Mouse (Mus musculus) brown adipose tissue, adult 24 weeks (tissue): ENCODE results near the gene Naalad2. TPM values are rescaled to one million over a fixed set of nuclear protein-coding genes. Genes with fewer than 3 reads are reported as not detected.

ENCODE experiments used
- H3K27ac ChIP-seq: fragments of 200-500 bp; replicated peaks from 2 replicates; pipeline ENCODE4 v1.5.1; 2012; ENCODE audit warnings: low read depth, mild to moderate bottlenecking, low read length
- H3K4me1 ChIP-seq: fragments of 200-500 bp; 2 replicates; pipeline ENCODE4 v1.6.1; 2012; ENCODE audit warnings: low read length, mixed read lengths; ENCODE audit not compliant: control insufficient read depth, insufficient read depth, insufficient read length
- H3K4me3 ChIP-seq: fragments of 200-500 bp; 2 replicates; pipeline ENCODE4 v1.5.1; 2012; ENCODE audit warnings: low read depth, mild to moderate bottlenecking, low read length, moderate library complexity; ENCODE audit not compliant: insufficient read depth
- polyA plus RNA-seq: library from polyadenylated mRNA; stranded (reverse); fragments of >200 nt; gene quantifications from 2 replicates; pipeline ENCODE4 v1.2.4, GENCODE M21; 2012; ENCODE audit not compliant: missing spikeins, insufficient read depth, insufficient read length

Gene Naalad2
- polyA plus RNA-seq, 1 experiment: 3.8 TPM

- H3K4me1 ChIP-seq: no peaks in the 10 kb centered on the region
- H3K4me3 ChIP-seq: no peak overlapping the region
- no peak overlapping the region for H3K27ac ChIP-seq
These were observed 126.0 kb downstream of the Naalad2 start for GRCm38 (mm10) chr9:18276844-18277243.

- H3K27ac ChIP-seq: no peak overlapping the region
- no peaks in the 10 kb centered on the region for H3K4me1 ChIP-seq
- H3K4me3 ChIP-seq: no peak overlapping the region
These were observed 126.9 kb downstream of the Naalad2 start for GRCm38 (mm10) chr9:18275901-18276300.

Other genes with a start within 250 kb of the Naalad2 start
- gene Chordc1, start 110.9 kb downstream of the Naalad2 start, polyA plus RNA-seq: 47.3 and 97.9 TPM in 2 replicates
- not detected in 2 replicates for gene Ubtfl1, start 1.4 kb upstream of the Naalad2 start, polyA plus RNA-seq
- gene Mbd3l2, start 27.7 kb upstream of the Naalad2 start, polyA plus RNA-seq: not detected in 2 replicates
- 0.54 and 1.0 TPM in 2 replicates for gene Zfp558, start 75.3 kb upstream of the Naalad2 start, polyA plus RNA-seq
- not detected in 2 replicates for gene Mbd3l1, start 75.4 kb upstream of the Naalad2 start, polyA plus RNA-seq